Mouse (Mus musculus): ENCODE measurements around the gene Kank1. TPM values are rescaled to one million over a fixed set of nuclear protein-coding genes. Genes with fewer than 3 reads are reported as not detected.

The Kank1 gene
- polyA plus RNA-seq, 1 experiment, result not detected

- H3K9me3 ChIP-seq (ENCODE audit: control insufficient read depth, low read length), result no peaks in the 10 kb centered on the region
- H3K27me3 ChIP-seq (ENCODE audit: control insufficient read depth), result peaks cover 3% of the 10 kb centered on the region; the same call in 1 of the 2 replicates
- no peak for TF ChIP-seq TAL1 (IDR thresholded peaks at IDR 0.05; ENCODE audit: low read length)
- no peaks in the 10 kb centered on the region for H3K4me1 ChIP-seq (ENCODE audit: control insufficient read depth)
- peak overlapping the region; percentile 7 for H3K4me3 ChIP-seq (replicated peaks)
- H3K36me3 ChIP-seq (ENCODE audit: control insufficient read depth), result no peaks in the 10 kb centered on the region
Observed at GRCm38 (mm10) chr19:25382494-25382893, 145.7 kb downstream of the Kank1 start.

- TF ChIP-seq TAL1 (IDR thresholded peaks at IDR 0.05; ENCODE audit: low read length) (no peak), GATA1 (IDR thresholded peaks at IDR 0.05; ENCODE audit: low read length) (no peak)
- Histone ChIP-seq H3K9me3 (ENCODE audit: control insufficient read depth, low read length) (no peaks in the 10 kb centered on the region), H3K36me3 (ENCODE audit: control insufficient read depth) (no peaks in the 10 kb centered on the region), H3K4me1 (ENCODE audit: control insufficient read depth) (no peaks in the 10 kb centered on the region), H3K27me3 (ENCODE audit: control insufficient read depth) (peaks cover 3% of the 10 kb centered on the region; the same call in 1 of the 2 replicates), H3K4me3 (replicated peaks) (peak overlapping the region; percentile 27)
Observed at GRCm38 (mm10) chr19:25383386-25384146, 146.8 kb downstream of the Kank1 start.

- Histone ChIP-seq H3K4me3 (replicated peaks) (no peak overlapping the region), H3K27me3 (ENCODE audit: control insufficient read depth) (peaks cover 3% of the 10 kb centered on the region; the same call in 1 of the 2 replicates), H3K4me1 (ENCODE audit: control insufficient read depth) (no peaks in the 10 kb centered on the region; the same call in 1 of the 2 replicates), H3K36me3 (ENCODE audit: control insufficient read depth) (no peaks in the 10 kb centered on the region), H3K9me3 (ENCODE audit: control insufficient read depth, low read length) (no peaks in the 10 kb centered on the region)
- TF ChIP-seq TAL1 (IDR thresholded peaks at IDR 0.05; ENCODE audit: low read length) (no peak), GATA1 (IDR thresholded peaks at IDR 0.05; ENCODE audit: low read length) (no peak)
Observed at GRCm38 (mm10) chr19:25385981-25386380, 149.2 kb downstream of the Kank1 start.

GRCm38 (mm10) chr19:25386679-25387470, 150.1 kb downstream of the Kank1 start:
- no peak for TF ChIP-seq GATA1 (IDR thresholded peaks at IDR 0.05; ENCODE audit: low read length)
- TF ChIP-seq TAL1 (IDR thresholded peaks at IDR 0.05; ENCODE audit: low read length), result no peak
- Histone ChIP-seq H3K9me3 (ENCODE audit: control insufficient read depth, low read length) (no peaks in the 10 kb centered on the region), H3K4me1 (ENCODE audit: control insufficient read depth) (no peaks in the 10 kb centered on the region; the same call in 1 of the 2 replicates), H3K27me3 (ENCODE audit: control insufficient read depth) (peaks cover 3% of the 10 kb centered on the region; the same call in 1 of the 2 replicates), H3K36me3 (ENCODE audit: control insufficient read depth) (no peaks in the 10 kb centered on the region), H3K4me3 (replicated peaks) (no peak overlapping the region)

- no peaks in the 10 kb centered on the region for H3K36me3 ChIP-seq (ENCODE audit: control insufficient read depth)
- no peaks in the 10 kb centered on the region for H3K9me3 ChIP-seq (ENCODE audit: control insufficient read depth, low read length)
- no peaks in the 10 kb centered on the region; the same call in 1 of the 2 replicates for H3K4me1 ChIP-seq (ENCODE audit: control insufficient read depth)
- TF ChIP-seq TAL1 (IDR thresholded peaks at IDR 0.05; ENCODE audit: low read length) (no peak), GATA1 (IDR thresholded peaks at IDR 0.05; ENCODE audit: low read length) (no peak)
- H3K27me3 ChIP-seq (ENCODE audit: control insufficient read depth), result peaks cover 3% of the 10 kb centered on the region; the same call in 1 of the 2 replicates
- H3K4me3 ChIP-seq (replicated peaks), result no peak overlapping the region
Observed at GRCm38 (mm10) chr19:25387902-25388301, 151.1 kb downstream of the Kank1 start.

GRCm38 (mm10) chr19:25392135-25392534, 155.4 kb downstream of the Kank1 start:
- Histone ChIP-seq H3K36me3 (ENCODE audit: control insufficient read depth) (no peaks in the 10 kb centered on the region), H3K9me3 (ENCODE audit: control insufficient read depth, low read length) (no peaks in the 10 kb centered on the region), H3K4me3 (replicated peaks) (no peak overlapping the region), H3K27me3 (ENCODE audit: control insufficient read depth) (no peaks in the 10 kb centered on the region; the same call in 1 of the 2 replicates), H3K4me1 (ENCODE audit: control insufficient read depth) (no peaks in the 10 kb centered on the region; the same call in 1 of the 2 replicates)
- TF ChIP-seq TAL1 (IDR thresholded peaks at IDR 0.05; ENCODE audit: low read length) (no peak), GATA1 (IDR thresholded peaks at IDR 0.05; ENCODE audit: low read length) (no peak)

GRCm38 (mm10) chr19:25395035-25395434, 158.3 kb downstream of the Kank1 start:
- Histone ChIP-seq H3K4me3 (replicated peaks) (no peak overlapping the region), H3K4me1 (ENCODE audit: control insufficient read depth) (no peaks in the 10 kb centered on the region), H3K27me3 (ENCODE audit: control insufficient read depth) (no peaks in the 10 kb centered on the region; the same call in 1 of the 2 replicates), H3K9me3 (ENCODE audit: control insufficient read depth, low read length) (no peaks in the 10 kb centered on the region), H3K36me3 (ENCODE audit: control insufficient read depth) (no peaks in the 10 kb centered on the region)
- no peak for TF ChIP-seq GATA1 (IDR thresholded peaks at IDR 0.05; ENCODE audit: low read length)
- TF ChIP-seq TAL1 (IDR thresholded peaks at IDR 0.05; ENCODE audit: low read length), result no peak

GRCm38 (mm10) chr19:25396709-25397266, 160.0 kb downstream of the Kank1 start:
- no peaks in the 10 kb centered on the region for H3K36me3 ChIP-seq (ENCODE audit: control insufficient read depth)
- no peaks in the 10 kb centered on the region for H3K9me3 ChIP-seq (ENCODE audit: control insufficient read depth, low read length)
- no peaks in the 10 kb centered on the region for H3K4me1 ChIP-seq (ENCODE audit: control insufficient read depth)
- peaks cover 2% of the 10 kb centered on the region; the same call in 1 of the 2 replicates for H3K27me3 ChIP-seq (ENCODE audit: control insufficient read depth)
- H3K4me3 ChIP-seq (replicated peaks), result no peak overlapping the region
- TF ChIP-seq TAL1 (IDR thresholded peaks at IDR 0.05; ENCODE audit: low read length) (no peak), GATA1 (IDR thresholded peaks at IDR 0.05; ENCODE audit: low read length) (no peak)
